Mouse (Mus musculus) megakaryocyte, embryonic 14.5 days (primary cell): ENCODE results near the gene Dclk2.

Experiments used
- FLI1 ChIP-seq: IDR thresholded peaks from 2 replicates; pipeline ENCODE4 v1.6.1; 2012; ENCODE audit warnings: low read length, inconsistent platforms, mixed read lengths
- GATA1 ChIP-seq: IDR thresholded peaks from 3 replicates; pipeline ENCODE4 v1.6.1; 2012; ENCODE audit warnings: mixed read lengths, low read length, inconsistent platforms, borderline replicate concordance

GRCm38 (mm10) chr3:86837386-86837785 is 83.3 kb downstream of the Dclk2 start:
- TF ChIP-seq FLI1 (no peak), GATA1 (no peak)
